Mouse (Mus musculus): ENCODE measurements around the gene Frem3. TPM values are rescaled to one million over a fixed set of nuclear protein-coding genes. Genes with fewer than 3 reads are reported as not detected.

Gene Frem3
- polyA plus RNA-seq, 1 experiment from 2014 or later: not detected

DNA sequence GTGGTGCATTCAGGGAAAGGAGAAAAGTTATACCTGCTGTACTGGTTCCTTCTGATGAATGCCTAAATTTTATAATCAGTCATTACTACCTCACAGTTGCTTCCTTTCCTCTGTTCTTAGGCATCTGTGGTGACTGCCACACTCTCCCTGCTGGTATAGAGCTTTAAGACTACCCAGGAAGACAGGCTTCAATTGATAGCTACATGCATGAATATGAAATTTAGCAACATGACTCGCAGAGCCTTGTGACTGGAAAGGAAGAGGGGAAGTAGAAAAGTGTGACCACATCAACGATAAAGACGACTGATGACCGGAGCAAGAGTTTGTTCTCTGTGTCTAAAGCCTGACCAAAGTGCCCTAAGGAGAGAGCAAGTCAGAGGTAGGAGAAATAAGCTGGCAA is 3.8 kb upstream of the Frem3 start:
- Histone ChIP-seq H3K36me3 (no peaks in the 10 kb centered on the region), H3K27me3 (peaks cover 23% of the 10 kb centered on the region), H3K4me2 (no peak overlapping the region), H3K4me1 (replicated peaks) (peaks cover 13% of the 10 kb centered on the region), H3K9ac (replicated peaks) (no peak overlapping the region), H3K27ac (no peak overlapping the region), H3K9me3 (no peaks in the 10 kb centered on the region), H3K4me3 (replicated peaks) (no peak overlapping the region)
- 90% methylated on average over 4 of the region's 4 CpGs for WGBS
- ATAC-seq (ENCODE audit: insufficient number of reproducible peaks, insufficient read depth, low FRiP score, low TSS enrichment, low read depth): no peak

DNA sequence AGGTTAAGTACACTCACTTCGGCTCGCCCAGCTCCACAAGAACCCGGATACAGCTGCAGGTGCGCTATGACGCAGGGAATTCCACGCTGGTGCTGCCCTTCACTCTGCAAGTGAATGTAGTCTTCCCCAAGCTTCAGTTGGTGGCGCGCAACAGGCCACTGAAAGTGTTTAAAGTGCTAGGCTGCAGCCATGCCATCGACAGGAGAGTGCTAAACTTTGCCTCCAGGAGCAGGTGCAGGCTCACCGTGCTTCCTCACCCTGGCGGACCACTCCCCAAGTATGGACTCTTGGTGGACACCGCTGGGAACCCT is 516 bp downstream of the Frem3 start:
- no peak overlapping the region for H3K27ac ChIP-seq
- peaks cover 37% of the 10 kb centered on the region for H3K27me3 ChIP-seq
- H3K4me3 ChIP-seq (replicated peaks): peak overlapping the region; percentile 31
- H3K9ac ChIP-seq (replicated peaks): no peak overlapping the region
- H3K9me3 ChIP-seq: no peaks in the 10 kb centered on the region
- ATAC-seq (ENCODE audit: insufficient number of reproducible peaks, insufficient read depth, low FRiP score, low TSS enrichment, low read depth): no peak
- peaks cover 13% of the 10 kb centered on the region for H3K4me1 ChIP-seq (replicated peaks)
- H3K4me2 ChIP-seq: peak overlapping the region; percentile 58
- no peaks in the 10 kb centered on the region for H3K36me3 ChIP-seq
- WGBS: 6% methylated on average over 12 of the region's 12 CpGs

DNA sequence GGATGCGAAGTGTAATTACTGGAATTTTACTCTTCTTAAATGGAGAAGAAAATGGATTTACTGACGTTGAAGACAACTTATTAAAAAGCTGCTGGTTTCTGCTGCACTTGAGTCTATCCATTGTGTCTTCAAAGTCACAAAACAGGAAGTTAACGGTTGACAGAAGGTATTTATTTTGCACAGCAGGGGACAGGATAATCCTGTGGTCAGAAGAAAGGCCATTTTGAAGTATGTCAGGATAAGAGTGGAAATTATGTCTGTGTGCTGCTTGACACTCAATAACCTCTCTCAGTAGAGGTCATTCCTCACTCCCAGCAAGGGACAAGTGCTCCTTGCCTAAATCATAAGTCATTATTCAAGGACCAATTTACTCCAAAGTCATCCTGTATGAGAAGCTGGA is 8.9 kb downstream of the Frem3 start:
- H3K4me1 ChIP-seq (replicated peaks): no peaks in the 10 kb centered on the region
- no peak overlapping the region for H3K4me3 ChIP-seq (replicated peaks)
- no peaks in the 10 kb centered on the region for H3K36me3 ChIP-seq
- no peaks in the 10 kb centered on the region for H3K27me3 ChIP-seq
- no peaks in the 10 kb centered on the region for H3K9me3 ChIP-seq
- no peak overlapping the region for H3K9ac ChIP-seq (replicated peaks)
- no peak overlapping the region for H3K4me2 ChIP-seq
- WGBS: 53% methylated on average over 3 of the region's 3 CpGs
- H3K27ac ChIP-seq: no peak overlapping the region
- no peak for ATAC-seq (ENCODE audit: insufficient number of reproducible peaks, insufficient read depth, low FRiP score, low TSS enrichment, low read depth)

DNA sequence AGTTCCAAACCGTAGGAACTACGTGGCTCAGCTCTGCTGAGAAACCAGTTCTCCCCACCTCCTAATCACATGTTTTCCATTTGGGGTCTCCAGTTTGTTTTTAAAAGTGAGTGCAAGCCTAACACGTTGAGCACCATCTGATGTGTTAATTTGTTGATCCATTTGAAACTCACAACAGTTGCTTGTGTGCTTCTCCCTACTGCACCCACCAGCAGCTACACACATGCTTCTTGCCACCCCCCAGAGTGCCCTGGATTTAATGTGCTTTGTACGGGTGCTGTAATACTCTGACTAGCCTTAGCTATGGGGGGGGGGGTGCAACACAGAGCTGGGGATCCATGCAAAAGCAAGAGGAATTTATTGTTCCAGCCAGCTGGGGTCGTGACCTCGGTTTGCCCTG is 36.5 kb downstream of the Frem3 start:
- no peaks in the 10 kb centered on the region for H3K9me3 ChIP-seq
- no peak overlapping the region for H3K4me3 ChIP-seq (replicated peaks)
- no peak overlapping the region for H3K9ac ChIP-seq (replicated peaks)
- H3K27me3 ChIP-seq: no peaks in the 10 kb centered on the region
- no peaks in the 10 kb centered on the region for H3K36me3 ChIP-seq
- ATAC-seq (ENCODE audit: insufficient number of reproducible peaks, insufficient read depth, low FRiP score, low TSS enrichment, low read depth): no peak
- H3K4me1 ChIP-seq (replicated peaks): no peaks in the 10 kb centered on the region
- H3K4me2 ChIP-seq: no peak overlapping the region
- 56% methylated on average over 6 of the region's 6 CpGs for WGBS
- H3K27ac ChIP-seq: no peak overlapping the region

DNA sequence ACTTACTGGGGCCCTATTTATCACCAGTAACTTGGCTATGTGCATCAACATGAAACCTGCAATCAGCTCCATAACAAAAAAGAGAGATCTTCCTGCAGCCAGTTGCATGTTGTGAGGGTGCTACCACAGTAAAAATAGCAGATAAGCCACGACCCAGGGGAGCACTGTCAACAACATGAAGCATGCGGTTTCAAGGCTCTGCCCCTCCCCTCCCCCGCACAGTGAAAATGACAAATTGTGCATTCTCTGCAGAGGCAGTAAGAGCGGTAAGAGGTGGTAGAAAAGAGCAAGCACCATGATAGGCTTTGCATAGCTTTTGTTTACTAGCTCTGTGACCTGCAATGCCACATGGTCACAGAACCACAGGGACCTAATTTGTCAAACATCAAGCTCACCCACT is 46.8 kb downstream of the Frem3 start:
- Histone ChIP-seq H3K4me1 (replicated peaks) (no peaks in the 10 kb centered on the region), H3K4me2 (no peak overlapping the region), H3K9ac (replicated peaks) (no peak overlapping the region), H3K4me3 (replicated peaks) (no peak overlapping the region), H3K36me3 (no peaks in the 10 kb centered on the region), H3K9me3 (no peaks in the 10 kb centered on the region), H3K27ac (no peak overlapping the region), H3K27me3 (no peaks in the 10 kb centered on the region)
- WGBS: 47% methylated on average over 4 of the region's 4 CpGs
- ATAC-seq (ENCODE audit: insufficient number of reproducible peaks, insufficient read depth, low FRiP score, low TSS enrichment, low read depth): no peak

DNA sequence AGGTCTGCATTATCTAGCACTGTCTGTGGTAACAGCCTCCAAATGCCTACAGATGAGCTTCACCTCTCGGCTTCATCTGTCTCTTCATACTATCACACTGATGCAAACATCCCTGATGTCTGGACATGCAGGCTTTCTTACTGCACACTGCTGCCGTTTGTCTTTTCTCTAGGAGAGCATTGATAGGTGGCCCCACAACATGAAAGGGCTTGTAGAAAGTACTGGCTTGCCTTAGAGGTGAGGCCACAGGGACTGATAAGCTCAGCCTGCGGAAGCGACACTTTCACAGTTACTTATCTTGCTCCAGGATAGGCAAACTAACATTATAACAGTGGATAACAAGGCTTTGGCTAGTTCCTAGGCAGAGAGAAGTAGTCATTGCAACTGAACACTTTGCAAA is 50.2 kb downstream of the Frem3 start:
- no peak overlapping the region for H3K4me3 ChIP-seq (replicated peaks)
- WGBS: 72% methylated on average over 4 of the region's 4 CpGs

DNA sequence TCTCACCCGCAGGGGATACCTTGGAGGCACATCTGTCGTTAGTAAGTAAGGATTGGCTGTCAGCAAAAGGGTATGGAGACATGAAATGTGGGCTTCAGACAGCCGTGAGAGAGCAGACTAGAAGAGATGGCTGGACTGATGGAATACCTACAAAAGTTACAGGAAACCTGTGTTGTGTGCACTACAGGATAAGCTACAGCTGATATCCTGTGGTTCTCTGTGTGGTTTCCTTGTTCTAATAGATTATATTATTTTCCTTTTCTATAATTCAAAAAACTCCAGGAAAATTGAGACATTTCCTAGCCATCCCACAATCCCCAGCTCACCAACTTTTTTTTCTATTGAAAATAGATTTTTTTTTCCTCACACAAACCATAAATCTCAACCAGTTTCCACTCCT is 52.6 kb downstream of the Frem3 start:
- 82% methylated on average over 3 of the region's 3 CpGs for WGBS
- no peak for ATAC-seq (ENCODE audit: insufficient number of reproducible peaks, insufficient read depth, low FRiP score, low TSS enrichment, low read depth)
- no peak overlapping the region for H3K4me3 ChIP-seq (replicated peaks)
- H3K4me1 ChIP-seq (replicated peaks): no peaks in the 10 kb centered on the region
- no peaks in the 10 kb centered on the region for H3K9me3 ChIP-seq
- H3K4me2 ChIP-seq: no peak overlapping the region
- H3K27ac ChIP-seq: no peak overlapping the region
- no peaks in the 10 kb centered on the region for H3K36me3 ChIP-seq
- no peaks in the 10 kb centered on the region for H3K27me3 ChIP-seq
- H3K9ac ChIP-seq (replicated peaks): no peak overlapping the region

More for the DNA sequence above, 50.2 kb downstream of the Frem3 start:
- Histone ChIP-seq H3K27ac (no peak overlapping the region), H3K9me3 (no peaks in the 10 kb centered on the region), H3K4me1 (replicated peaks) (no peaks in the 10 kb centered on the region), H3K27me3 (no peaks in the 10 kb centered on the region), H3K36me3 (no peaks in the 10 kb centered on the region), H3K9ac (replicated peaks) (no peak overlapping the region), H3K4me2 (no peak overlapping the region)
- no peak for ATAC-seq (ENCODE audit: insufficient number of reproducible peaks, insufficient read depth, low FRiP score, low TSS enrichment, low read depth)

DNA sequence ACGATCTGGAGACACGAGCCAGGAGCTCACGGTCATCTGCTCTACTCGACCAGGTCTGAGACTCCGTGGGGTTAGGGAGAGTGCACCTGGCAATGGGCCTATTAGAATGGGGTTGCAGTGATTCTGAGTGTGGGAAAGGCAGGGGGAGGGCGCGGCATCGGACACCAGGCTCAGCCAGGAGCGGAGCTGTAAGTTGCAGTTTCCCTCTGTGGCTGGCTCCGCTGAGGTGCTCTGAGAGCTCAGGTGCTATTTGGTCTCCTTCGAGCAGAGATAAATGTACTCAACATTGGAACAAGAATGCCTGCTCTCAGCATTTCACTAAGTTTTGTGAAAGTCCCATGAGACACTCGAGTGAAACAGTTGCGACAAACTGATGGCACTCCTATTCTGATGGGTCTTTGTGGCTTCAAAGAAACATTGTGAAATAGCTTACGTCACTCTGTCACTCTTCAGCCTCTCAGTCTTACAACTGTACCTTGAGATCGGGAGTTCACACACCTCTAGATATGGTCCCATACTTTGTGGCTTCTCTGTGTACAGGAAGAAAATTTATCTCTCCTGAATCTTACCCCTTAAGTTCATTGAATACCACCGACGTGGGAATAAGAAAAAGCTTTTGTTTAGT is 58.5 kb downstream of the Frem3 start:
- Histone ChIP-seq H3K4me1 (replicated peaks) (no peaks in the 10 kb centered on the region), H3K27ac (no peak overlapping the region), H3K4me2 (no peak overlapping the region), H3K36me3 (no peaks in the 10 kb centered on the region), H3K9ac (replicated peaks) (no peak overlapping the region), H3K27me3 (0 out of 2 replicates have a peak, but pooled peaks cover 2% of the 10 kb centered on the region), H3K9me3 (no peaks in the 10 kb centered on the region), H3K4me3 (replicated peaks) (no peak overlapping the region)
- WGBS: 72% methylated on average over 17 of the region's 17 CpGs
- no peak for ATAC-seq (ENCODE audit: insufficient number of reproducible peaks, insufficient read depth, low FRiP score, low TSS enrichment, low read depth)

DNA sequence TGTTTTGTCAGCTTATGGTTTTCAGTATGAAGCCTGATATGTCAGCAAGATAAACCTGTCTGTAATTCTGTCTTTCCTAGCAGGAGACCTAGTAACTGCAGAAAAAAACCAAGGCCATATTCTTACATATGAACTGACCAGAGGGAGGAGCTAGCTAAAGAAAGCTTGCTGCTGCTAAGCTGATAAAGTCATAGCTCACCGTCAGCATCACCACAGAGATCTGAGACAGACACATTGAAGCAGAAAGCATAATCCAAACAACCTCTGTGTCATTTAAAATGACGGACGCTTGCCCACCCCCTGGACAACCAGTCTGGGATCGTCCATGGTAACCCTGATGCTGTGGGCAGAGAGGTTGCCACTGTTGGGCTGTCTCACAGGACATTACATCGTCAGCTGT is 71.7 kb downstream of the Frem3 start:
- H3K27me3 ChIP-seq: no peaks in the 10 kb centered on the region
- no peaks in the 10 kb centered on the region for H3K36me3 ChIP-seq
- no peak overlapping the region for H3K9ac ChIP-seq (replicated peaks)
- no peak overlapping the region for H3K27ac ChIP-seq
- ATAC-seq (ENCODE audit: insufficient number of reproducible peaks, insufficient read depth, low FRiP score, low TSS enrichment, low read depth): no peak
- WGBS: 83% methylated on average over 5 of the region's 5 CpGs
- H3K4me3 ChIP-seq (replicated peaks): no peak overlapping the region
- no peaks in the 10 kb centered on the region for H3K9me3 ChIP-seq
- no peak overlapping the region for H3K4me2 ChIP-seq
- peaks cover 7% of the 10 kb centered on the region; the same call in 1 of the 2 replicates for H3K4me1 ChIP-seq (replicated peaks)

DNA sequence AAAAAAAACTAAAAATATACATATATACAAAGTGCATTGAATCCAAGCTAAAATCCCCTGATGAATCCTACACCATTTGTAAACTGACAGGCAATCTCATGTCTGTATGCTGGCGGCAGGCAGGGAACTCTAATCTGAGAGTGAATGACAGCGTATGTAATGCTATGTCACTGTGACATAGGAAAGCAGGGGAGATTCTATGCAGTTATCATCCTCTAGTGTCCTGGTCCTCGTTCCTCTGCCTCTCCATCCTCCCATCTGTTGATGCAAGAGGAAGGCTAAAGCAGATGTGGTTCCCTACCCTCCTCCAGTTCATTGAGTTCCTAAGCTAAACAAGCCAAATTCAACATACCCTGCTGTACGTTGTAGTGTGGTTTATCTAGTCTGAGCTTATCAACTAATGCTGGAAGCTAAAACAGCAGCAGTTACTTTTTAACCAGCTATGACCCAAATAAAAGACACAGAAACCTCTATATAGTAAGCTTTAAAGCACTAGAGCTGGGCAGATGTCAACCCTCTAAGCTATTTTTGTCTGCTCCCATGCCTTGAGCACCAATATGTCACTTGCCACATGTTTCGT is 73.0 kb downstream of the Frem3 start:
- no peak for ATAC-seq (ENCODE audit: insufficient number of reproducible peaks, insufficient read depth, low FRiP score, low TSS enrichment, low read depth)
- Histone ChIP-seq H3K27ac (no peak overlapping the region), H3K4me1 (replicated peaks) (peaks cover 7% of the 10 kb centered on the region; the same call in 1 of the 2 replicates), H3K27me3 (no peaks in the 10 kb centered on the region), H3K36me3 (no peaks in the 10 kb centered on the region), H3K9me3 (no peaks in the 10 kb centered on the region), H3K4me3 (replicated peaks) (no peak overlapping the region), H3K9ac (replicated peaks) (no peak overlapping the region), H3K4me2 (no peak overlapping the region)
- WGBS: 79% methylated on average over 5 of the region's 5 CpGs

DNA sequence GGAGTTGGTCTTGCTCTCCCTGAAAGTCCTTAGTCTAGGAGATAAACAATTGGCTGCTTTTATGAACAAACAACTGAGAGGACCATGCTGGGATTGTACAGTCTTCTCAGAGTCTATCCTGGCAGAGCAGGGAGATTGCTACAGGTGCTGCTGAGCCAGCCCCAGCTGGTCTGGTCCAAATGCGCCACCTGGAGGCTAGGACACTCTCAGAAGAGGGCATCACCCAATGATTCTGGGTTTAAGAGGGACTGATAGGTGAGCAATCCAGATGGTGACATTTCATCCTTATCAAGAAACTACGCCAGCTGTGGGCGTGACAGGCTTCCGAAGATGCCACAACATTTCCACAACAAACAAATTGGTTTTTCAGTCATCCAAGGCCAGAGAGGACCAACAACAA is 77.3 kb downstream of the Frem3 start:
- Histone ChIP-seq H3K4me2 (no peak overlapping the region), H3K4me1 (replicated peaks) (peaks cover 7% of the 10 kb centered on the region; the same call in 1 of the 2 replicates), H3K4me3 (replicated peaks) (no peak overlapping the region), H3K9ac (replicated peaks) (no peak overlapping the region), H3K36me3 (no peaks in the 10 kb centered on the region), H3K27me3 (no peaks in the 10 kb centered on the region), H3K9me3 (no peaks in the 10 kb centered on the region), H3K27ac (no peak overlapping the region)
- 41% methylated on average over 4 of the region's 4 CpGs for WGBS
- ATAC-seq (ENCODE audit: insufficient number of reproducible peaks, insufficient read depth, low FRiP score, low TSS enrichment, low read depth): no peak

All from limb, embryonic 12.5 days (tissue).